Mouse (Mus musculus) frontal cortex, postnatal 25 days (tissue): ENCODE measurements around the gene Frmpd3.

Experiments
- DNase-seq, 2 experiments: peaks; one replicate each; pipeline ENCODE4 v3.0.0; 2022; ENCODE audit warnings: low spot score in 2 of 2

Gene Frmpd3

GRCm38 (mm10) chrX:140456279-140456731 is 114.2 kb downstream of the Frmpd3 start, which contains the start of gene Prps1:
TSS of gene Prps1 (plus strand) at chrX:140456613.
- peak; percentile 65 to 74 for DNase-seq

- DNase-seq, result peak in 1 of 2 experiments; percentile 5
Observed at GRCm38 (mm10) chrX:140456751-140457491, 114.9 kb downstream of the Frmpd3 start.

- no peak for DNase-seq
Observed at GRCm38 (mm10) chrX:140457502-140457901, 115.4 kb downstream of the Frmpd3 start.

GRCm38 (mm10) chrX:140478231-140478630 is 136.2 kb downstream of the Frmpd3 start:
- DNase-seq, result no peak

- peak in 1 of 2 experiments; percentile 6 for DNase-seq
Observed at GRCm38 (mm10) chrX:140479171-140479570, 137.1 kb downstream of the Frmpd3 start.
